Mouse (Mus musculus) fat pad, adult 2 months (tissue): ENCODE results near the gene Cryzl2.

Experiments used
- DNase-seq: peaks from one replicate; pipeline ENCODE4 v3.0.0-alpha.2; 2011; ENCODE audit warnings: low read depth, low spot score; ENCODE audit errors: extremely low read depth

Gene Cryzl2

GRCm38 (mm10) chr1:157443026-157443722 is 15.2 kb upstream of the Cryzl2 start:
- no peak for DNase-seq

GRCm38 (mm10) chr1:157443723-157444561 is 14.4 kb upstream of the Cryzl2 start:
- DNase-seq, result no peak

GRCm38 (mm10) chr1:157444632-157445300 is 13.6 kb upstream of the Cryzl2 start:
- no peak for DNase-seq

- no peak for DNase-seq
Observed at GRCm38 (mm10) chr1:157445398-157445910, 12.9 kb upstream of the Cryzl2 start.

GRCm38 (mm10) chr1:157446325-157446724 is 12.1 kb upstream of the Cryzl2 start:
- no peak for DNase-seq

- DNase-seq, result no peak
Observed at GRCm38 (mm10) chr1:157447142-157447541, 11.2 kb upstream of the Cryzl2 start.

- no peak for DNase-seq
Observed at GRCm38 (mm10) chr1:157448164-157448804, 10.1 kb upstream of the Cryzl2 start.

GRCm38 (mm10) chr1:157448805-157449188 is 9.6 kb upstream of the Cryzl2 start:
- DNase-seq, result no peak

- DNase-seq, result no peak
Observed at GRCm38 (mm10) chr1:157449532-157449931, 8.8 kb upstream of the Cryzl2 start.

GRCm38 (mm10) chr1:157449981-157450636 is 8.3 kb upstream of the Cryzl2 start:
- no peak for DNase-seq

GRCm38 (mm10) chr1:157452284-157452683 is 6.1 kb upstream of the Cryzl2 start:
- no peak for DNase-seq

- DNase-seq, result no peak
Observed at GRCm38 (mm10) chr1:157452759-157453549, 5.4 kb upstream of the Cryzl2 start.

- DNase-seq, result no peak
Observed at GRCm38 (mm10) chr1:157454876-157455275, 3.5 kb upstream of the Cryzl2 start.

- DNase-seq, result no peak
Observed at GRCm38 (mm10) chr1:157457789-157458188, 588 bp upstream of the Cryzl2 start.

GRCm38 (mm10) chr1:157459904-157460303 is 1.5 kb downstream of the Cryzl2 start:
- peak; percentile 3 for DNase-seq

GRCm38 (mm10) chr1:157461276-157461675 is 2.9 kb downstream of the Cryzl2 start:
- no peak for DNase-seq

- DNase-seq, result no peak
Observed at GRCm38 (mm10) chr1:157462336-157462735, 4.0 kb downstream of the Cryzl2 start.

GRCm38 (mm10) chr1:157465194-157465593 is 6.8 kb downstream of the Cryzl2 start:
- DNase-seq, result no peak

- no peak for DNase-seq
Observed at GRCm38 (mm10) chr1:157467866-157468265, 9.5 kb downstream of the Cryzl2 start.
